Mouse (Mus musculus): ENCODE data around the gene Amigo2. TPM values are rescaled to one million over a fixed set of nuclear protein-coding genes. Genes with fewer than 3 reads are reported as not detected.
A peak's percentile ranks its signal among the peaks of the same experiment; 100 is the strongest.
"Not testable (repeated sequence)": the region's sequence is repeated elsewhere in the genome, so short reads cannot be mapped to it uniquely, and the experiment has no call there.

Amigo2 gene
- total RNA-seq, 2 experiments from 2014 or later: 1.3 to 2.1 TPM

DNA sequence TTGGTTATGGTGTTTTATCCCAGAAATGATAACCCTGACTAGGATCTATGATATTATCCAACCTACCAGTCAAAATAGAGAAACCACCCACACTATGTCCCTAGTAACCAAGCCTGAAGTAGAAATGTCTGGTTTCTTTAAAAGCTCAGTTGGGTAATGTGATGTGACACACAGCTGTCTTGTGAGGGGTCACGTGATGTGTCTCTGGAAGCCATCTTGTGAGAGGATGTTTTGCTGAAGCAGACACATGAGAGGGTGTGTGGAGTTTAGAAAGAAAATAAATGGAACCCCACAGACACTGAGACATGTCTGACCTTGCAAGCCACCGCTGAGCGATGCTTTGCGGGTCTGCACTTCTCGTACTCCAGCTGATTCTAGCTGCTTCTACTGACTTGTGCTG, 30.2 kb downstream of the Amigo2 start:
- DNase-seq (ENCODE audit: low spot score): no peak

DNA sequence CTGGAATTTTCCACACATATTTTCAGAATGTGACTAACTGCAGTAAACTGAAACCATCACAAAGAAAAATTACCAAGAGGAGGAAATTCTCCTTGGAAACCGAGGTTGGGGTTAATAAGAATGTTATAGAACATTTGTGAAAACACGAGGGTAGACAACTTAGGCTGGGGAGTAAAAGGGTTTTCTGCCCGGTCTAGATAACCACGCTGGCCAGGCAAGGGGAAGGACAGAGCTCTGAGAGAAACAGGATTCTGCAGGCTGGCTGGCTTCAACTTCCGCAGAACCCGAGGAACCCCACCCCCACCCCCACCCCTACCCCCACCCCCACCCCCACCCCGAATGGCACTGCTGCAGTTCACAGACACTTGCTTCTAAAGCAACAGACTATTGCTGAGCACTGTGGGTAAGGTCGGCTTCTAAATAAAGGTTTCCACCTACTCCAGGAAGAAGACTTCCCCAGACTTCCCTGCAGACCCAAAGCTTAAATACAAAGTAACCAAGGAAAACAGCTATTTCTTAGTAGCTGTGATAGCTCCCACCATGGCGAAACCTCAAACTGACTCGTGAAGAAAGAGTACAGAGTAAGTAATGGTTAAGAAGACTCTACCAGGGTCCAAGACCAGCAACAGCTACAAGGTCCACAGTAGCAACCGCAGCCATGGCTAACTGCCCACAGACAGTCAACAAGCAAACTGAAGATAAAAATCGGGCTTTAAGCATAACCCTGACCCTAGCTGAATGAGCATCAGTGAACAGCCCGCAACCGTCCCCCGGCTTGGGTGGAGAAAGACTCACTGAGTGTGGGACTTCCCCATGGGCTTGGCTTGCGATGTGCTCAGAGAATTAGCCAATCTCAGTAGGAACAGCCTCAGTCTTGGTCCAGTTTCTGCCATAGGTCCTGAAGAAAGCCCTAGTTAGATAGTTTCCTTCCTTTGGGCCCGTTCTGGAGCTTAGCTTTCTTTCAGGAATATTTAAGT, 34.3 kb downstream of the Amigo2 start:
- no peak for DNase-seq (ENCODE audit: low spot score)

GRCm38 (mm10) chr15:97209754-97210153, 37.3 kb downstream of the Amigo2 start:
- not testable (repeated sequence) for DNase-seq (ENCODE audit: low spot score)

- no peak for DNase-seq (ENCODE audit: low spot score)
Observed at GRCm38 (mm10) chr15:97206506-97206905, 40.6 kb downstream of the Amigo2 start.

DNA sequence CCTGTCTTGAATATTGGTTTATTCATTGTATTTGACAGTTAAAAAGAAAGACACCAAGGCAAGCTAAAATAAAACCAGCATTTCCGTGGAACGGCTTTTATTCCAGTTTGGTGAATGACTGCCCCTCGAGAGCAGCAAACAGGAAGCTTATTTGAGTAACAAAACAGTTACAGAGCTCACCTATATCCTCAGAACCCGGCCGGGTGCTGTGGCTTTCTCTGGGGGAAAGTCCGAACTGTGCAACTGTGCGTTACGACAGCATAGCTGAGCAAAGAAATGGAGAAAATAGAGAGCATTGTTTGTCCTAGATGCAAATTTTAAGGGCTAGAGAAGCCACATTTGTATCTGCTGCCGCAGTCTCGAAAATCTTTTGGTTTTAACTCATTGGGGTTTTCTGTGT, 41.3 kb downstream of the Amigo2 start:
- no peak for DNase-seq (ENCODE audit: low spot score)

GRCm38 (mm10) chr15:97204889-97205288, 42.2 kb downstream of the Amigo2 start:
- no peak for DNase-seq (ENCODE audit: low spot score)

- DNase-seq (ENCODE audit: low spot score): no peak
Observed at GRCm38 (mm10) chr15:97196644-97197043, 50.4 kb downstream of the Amigo2 start.

- DNase-seq (ENCODE audit: low spot score): peak; percentile 40
Observed at GRCm38 (mm10) chr15:97195628-97196027, 51.5 kb downstream of the Amigo2 start.

Other genes starting within 250 kb of the Amigo2 start
- gene Slc38a4, start 191.3 kb downstream of the Amigo2 start, total RNA-seq (2021): 100 to 1,000 TPM; 117 to 129 TPM
- gene Pced1b, start 180 bp downstream of the Amigo2 start, total RNA-seq (2021): 1 to 10 TPM in 1 of 2 experiments, under 1 TPM in 1; 0.88 to 1.2 TPM